Mouse (Mus musculus) intestine, postnatal 0 days (tissue): ENCODE data around the gene Apeh. TPM values are rescaled to one million over a fixed set of nuclear protein-coding genes. Genes with fewer than 3 reads are reported as not detected.

ENCODE experiments used
- ATAC-seq: fragments of 200-750 bp; cut with Nextera tagmentation; 2 replicates; pipeline ENCODE4 v1.8.0; 2017; ENCODE audit warnings: mild to moderate bottlenecking, moderate TSS enrichment, moderate library complexity
- H3K27ac ChIP-seq: fragments of 300-500 bp; sonication (generic); 2 replicates; pipeline ENCODE4 v1.5.1; 2014; ENCODE audit warnings: mild to moderate bottlenecking, low read depth, low read length, moderate library complexity
- H3K27me3 ChIP-seq: fragments of 300-500 bp; sonication (generic); replicated peaks from 2 replicates; pipeline ENCODE4 v1.6.1; 2014; ENCODE audit warnings: low read length, mixed read lengths; ENCODE audit not compliant: control insufficient read depth, insufficient read depth
- H3K36me3 ChIP-seq: fragments of 300-500 bp; sonication (generic); 2 replicates; pipeline ENCODE4 v1.6.1; 2014; ENCODE audit warnings: mild to moderate bottlenecking, moderate library complexity; ENCODE audit not compliant: control insufficient read depth, insufficient read depth
- H3K4me1 ChIP-seq: fragments of 300-500 bp; sonication (generic); replicated peaks from 2 replicates; pipeline ENCODE4 v1.6.1; 2014; ENCODE audit warnings: antibody characterized with exemption, low read length, mixed read lengths; ENCODE audit not compliant: control insufficient read depth, insufficient read depth
- H3K4me2 ChIP-seq: fragments of 300-500 bp; sonication (generic); replicated peaks from 2 replicates; pipeline ENCODE4 v1.6.1; 2014; ENCODE audit warnings: low read depth, mild to moderate bottlenecking, moderate library complexity
- H3K4me3 ChIP-seq: fragments of 300-500 bp; sonication (generic); 2 replicates; pipeline ENCODE4 v1.5.1; 2014; ENCODE audit warnings: low read depth, low read length
- H3K9ac ChIP-seq: fragments of 300-500 bp; sonication (generic); 2 replicates; pipeline ENCODE4 v1.6.1; 2014; ENCODE audit warnings: mild to moderate bottlenecking, low read depth, low read length
- H3K9me3 ChIP-seq: fragments of 300-500 bp; sonication (generic); 2 replicates; pipeline ENCODE4 v1.6.1; 2016; ENCODE audit warnings: mixed run types; ENCODE audit not compliant: control insufficient read depth
- CTCF ChIP-seq: sonication (generic); IDR thresholded peaks from 2 replicates; pipeline ENCODE4 v1.5.1; 2016; ENCODE audit warnings: low read depth, mild to moderate bottlenecking, control low read depth, antibody characterized with exemption, moderate library complexity
- WGBS: fragments of 180-500 bp; shearing (Covaris S2); extraction: QIAGEN DNeasy Blood & Tissue Kit; methylation state at CpG from one replicate; pipeline ENCODE4 v1.1.7; 2014; 5-methylcytosine and 5-hydroxymethylcytosine counted together
- polyA plus RNA-seq: library from polyadenylated mRNA; unstranded; fragments of >200 nt; fragmentation: Nextera tagmentation; extraction: Ambion mirVana; gene quantifications from 2 replicates; pipeline ENCODE4 v1.2.1, GENCODE M21; 2015

Gene Apeh
- polyA plus RNA-seq, 1 experiment from 2014 or later = 82.6 TPM

GRCm38 (mm10) chr9:108072481-108072924, 21.9 kb downstream of the Apeh start:
- peaks cover 40% of the 10 kb centered on the region for H3K36me3 ChIP-seq
- no peak overlapping the region for H3K4me3 ChIP-seq
- H3K27ac ChIP-seq = no peak overlapping the region
- no peak overlapping the region for H3K9ac ChIP-seq
- no peak for ATAC-seq
- no peak overlapping the region for H3K4me2 ChIP-seq
- no peaks in the 10 kb centered on the region for H3K4me1 ChIP-seq
- no peak for TF ChIP-seq CTCF
- WGBS = 59% methylated on average over 9 of the region's 9 CpGs
- H3K27me3 ChIP-seq = no peaks in the 10 kb centered on the region
- no peaks in the 10 kb centered on the region for H3K9me3 ChIP-seq

DNA sequence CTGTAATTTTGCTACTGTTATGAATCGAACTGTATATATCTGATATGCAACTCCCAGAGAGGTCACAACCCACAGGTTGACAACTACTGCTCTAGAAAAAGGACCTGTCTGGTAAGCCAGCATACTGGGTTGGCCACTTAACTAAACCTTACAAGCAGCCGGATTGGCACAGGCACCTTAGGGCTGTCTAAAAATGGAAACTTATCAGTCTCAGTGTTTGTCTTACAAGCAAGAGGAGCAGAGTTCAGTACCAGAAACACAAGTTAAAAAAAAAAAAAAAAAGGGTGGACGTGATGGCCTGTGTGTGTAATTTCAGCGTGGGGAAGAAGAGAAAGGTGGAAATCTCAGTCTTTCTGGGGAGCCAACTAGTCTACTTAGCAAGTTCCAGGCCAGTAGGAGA, 22.6 kb downstream of the Apeh start:
- WGBS = 49% methylated on average over 4 of the region's 4 CpGs

DNA sequence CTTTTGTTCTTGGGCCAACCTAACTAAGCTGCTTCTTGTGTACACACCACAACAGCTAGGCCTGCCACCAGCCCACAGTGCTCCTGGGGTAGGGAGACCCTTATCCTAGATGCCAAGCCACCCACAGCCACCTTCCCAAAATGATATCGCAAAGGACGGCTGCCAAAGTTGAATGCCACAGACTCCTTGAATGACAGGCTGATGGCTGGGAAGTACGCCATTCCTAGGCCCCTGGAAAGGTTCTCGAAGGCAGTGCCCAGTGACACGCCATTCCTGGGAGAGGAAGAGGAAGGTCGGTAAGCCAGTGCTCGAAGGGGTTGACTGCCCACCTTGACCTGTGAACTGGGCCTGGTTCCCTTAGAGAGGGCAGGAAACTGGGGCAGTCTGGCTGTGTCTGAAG, 24.9 kb downstream of the Apeh start:
- 86% methylated on average over 7 of the region's 7 CpGs for WGBS
- Histone ChIP-seq H3K27ac (no peak overlapping the region), H3K36me3 (peaks cover 42% of the 10 kb centered on the region), H3K27me3 (no peaks in the 10 kb centered on the region), H3K9ac (no peak overlapping the region), H3K4me3 (no peak overlapping the region), H3K4me1 (no peaks in the 10 kb centered on the region), H3K4me2 (no peak overlapping the region), H3K9me3 (no peaks in the 10 kb centered on the region)
- no peak for TF ChIP-seq CTCF
- no peak for ATAC-seq

More for the DNA sequence above, 22.6 kb downstream of the Apeh start:
- no peaks in the 10 kb centered on the region for H3K9me3 ChIP-seq
- H3K27ac ChIP-seq = no peak overlapping the region
- no peak overlapping the region for H3K9ac ChIP-seq
- no peaks in the 10 kb centered on the region for H3K4me1 ChIP-seq
- no peaks in the 10 kb centered on the region for H3K27me3 ChIP-seq
- H3K4me2 ChIP-seq = no peak overlapping the region
- peaks cover 40% of the 10 kb centered on the region for H3K36me3 ChIP-seq
- H3K4me3 ChIP-seq = no peak overlapping the region
- no peak for ATAC-seq
- TF ChIP-seq CTCF = no peak

DNA sequence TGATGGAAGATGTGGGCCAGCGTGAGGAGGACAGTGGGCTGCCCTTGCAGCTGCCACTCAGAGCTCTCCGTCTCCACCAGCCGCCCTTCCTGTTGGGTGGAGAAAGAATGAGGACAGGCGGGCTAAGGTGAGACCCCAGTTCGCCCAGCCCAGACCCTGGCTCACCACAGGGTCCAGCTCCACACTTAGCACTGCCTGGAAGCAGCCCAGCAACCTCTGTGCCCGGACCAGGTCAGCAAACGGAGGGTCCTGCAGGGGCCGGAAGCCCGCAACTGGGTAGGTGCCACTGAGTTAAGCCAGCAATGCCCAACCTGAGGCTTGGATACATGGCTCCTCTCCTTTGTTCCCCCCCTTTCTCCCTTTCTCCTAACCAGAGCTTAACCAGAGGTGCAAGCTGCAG, 25.4 kb downstream of the Apeh start:
- ATAC-seq = no peak
- Histone ChIP-seq H3K36me3 (peaks cover 47% of the 10 kb centered on the region), H3K27ac (no peak overlapping the region), H3K27me3 (no peaks in the 10 kb centered on the region), H3K4me1 (no peaks in the 10 kb centered on the region), H3K4me3 (no peak overlapping the region), H3K9me3 (no peaks in the 10 kb centered on the region), H3K4me2 (no peak overlapping the region), H3K9ac (no peak overlapping the region)
- no peak for TF ChIP-seq CTCF
- WGBS = 90% methylated on average over 9 of the region's 9 CpGs

- TF ChIP-seq CTCF = peak; percentile 99
- no peak overlapping the region for H3K4me2 ChIP-seq
- peak; percentile 23 for ATAC-seq
- H3K4me3 ChIP-seq = no peak overlapping the region
- no peaks in the 10 kb centered on the region for H3K9me3 ChIP-seq
- H3K9ac ChIP-seq = no peak overlapping the region
- H3K27ac ChIP-seq = no peak overlapping the region
- no peaks in the 10 kb centered on the region for H3K4me1 ChIP-seq
- WGBS = 16% methylated on average over 8 of the region's 8 CpGs
- H3K27me3 ChIP-seq = no peaks in the 10 kb centered on the region
- peaks cover 54% of the 10 kb centered on the region for H3K36me3 ChIP-seq
Measured at GRCm38 (mm10) chr9:108067900-108068299, 26.5 kb downstream of the Apeh start.

DNA sequence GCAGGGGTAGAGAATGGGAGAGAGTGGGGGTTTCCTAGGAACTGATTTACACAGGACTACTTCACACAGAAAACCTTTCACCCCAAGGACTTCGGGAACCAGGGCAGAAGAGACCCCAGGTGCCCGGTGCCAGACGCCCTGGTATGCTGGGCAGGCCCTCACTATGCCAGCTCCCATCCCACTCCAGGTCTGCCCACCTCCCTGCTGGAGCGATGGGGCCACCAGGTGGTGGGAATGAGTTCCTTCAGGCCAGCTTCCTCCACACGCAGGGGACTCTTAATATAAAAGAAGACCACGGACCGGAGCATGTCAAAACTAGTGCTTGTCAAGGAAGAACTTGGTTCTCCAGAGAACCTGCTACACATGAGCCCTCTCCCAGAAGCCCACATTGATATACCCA, 27.2 kb downstream of the Apeh start:
- H3K9me3 ChIP-seq = no peaks in the 10 kb centered on the region
- no peaks in the 10 kb centered on the region for H3K27me3 ChIP-seq
- peak; percentile 48 for TF ChIP-seq CTCF
- H3K9ac ChIP-seq = no peak overlapping the region
- WGBS = 83% methylated on average over 7 of the region's 7 CpGs
- no peak for ATAC-seq
- no peak overlapping the region for H3K4me3 ChIP-seq
- no peaks in the 10 kb centered on the region for H3K4me1 ChIP-seq
- H3K36me3 ChIP-seq = peaks cover 61% of the 10 kb centered on the region
- no peak overlapping the region for H3K4me2 ChIP-seq
- H3K27ac ChIP-seq = no peak overlapping the region

GRCm38 (mm10) chr9:108065491-108066011, 28.9 kb downstream of the Apeh start:
- Histone ChIP-seq H3K4me1 (no peaks in the 10 kb centered on the region), H3K27me3 (no peaks in the 10 kb centered on the region), H3K9ac (no peak overlapping the region), H3K9me3 (no peaks in the 10 kb centered on the region), H3K27ac (no peak overlapping the region), H3K4me2 (no peak overlapping the region), H3K4me3 (no peak overlapping the region), H3K36me3 (peaks cover 61% of the 10 kb centered on the region)
- TF ChIP-seq CTCF = peak; percentile 87
- 35% methylated on average over 5 of the region's 5 CpGs for WGBS
- ATAC-seq = peak; percentile 50; the same call in 1 of the 2 replicates
